Mouse (Mus musculus) neural tube, embryonic 15.5 days (tissue): ENCODE measurements around the gene Pnkp. TPM values are rescaled to one million over a fixed set of nuclear protein-coding genes. Genes with fewer than 3 reads are reported as not detected.

Experiments used
- ATAC-seq: fragments of 200-750 bp; cut with Nextera tagmentation; 2 replicates; pipeline ENCODE4 v1.8.0; 2017; ENCODE audit warnings: mild to moderate bottlenecking, moderate TSS enrichment, moderate library complexity; ENCODE audit not compliant: low FRiP score
- H3K27ac ChIP-seq: fragments of 300-500 bp; sonication (generic); replicated peaks from 2 replicates; pipeline ENCODE4 v1.5.1; 2015; ENCODE audit warnings: mild to moderate bottlenecking, inconsistent platforms
- H3K27me3 ChIP-seq: fragments of 300-500 bp; sonication (generic); replicated peaks from 2 replicates; pipeline ENCODE4 v1.6.1; 2015; ENCODE audit warnings: inconsistent platforms
- H3K36me3 ChIP-seq: fragments of 300-500 bp; sonication (generic); 2 replicates; pipeline ENCODE4 v1.6.1; 2015; ENCODE audit warnings: inconsistent platforms
- H3K4me1 ChIP-seq: fragments of 300-500 bp; sonication (generic); 2 replicates; pipeline ENCODE4 v1.6.1; 2015; ENCODE audit warnings: inconsistent platforms
- H3K4me2 ChIP-seq: fragments of 300-500 bp; sonication (generic); 2 replicates; pipeline ENCODE4 v1.6.1; 2015; ENCODE audit warnings: inconsistent platforms, mild to moderate bottlenecking, moderate library complexity
- H3K4me3 ChIP-seq: fragments of 300-500 bp; sonication (generic); replicated peaks from 2 replicates; pipeline ENCODE4 v1.5.1; 2015; ENCODE audit warnings: mild to moderate bottlenecking, inconsistent platforms
- H3K9ac ChIP-seq: fragments of 300-500 bp; sonication (generic); replicated peaks from 2 replicates; pipeline ENCODE4 v1.6.1; 2015; ENCODE audit warnings: mild to moderate bottlenecking, inconsistent platforms
- H3K9me3 ChIP-seq: fragments of 300-500 bp; sonication (generic); replicated peaks from 2 replicates; pipeline ENCODE4 v1.6.1; 2016; ENCODE audit warnings: inconsistent platforms
- WGBS: fragments of 180-500 bp; shearing (Covaris S2); methylation state at CpG from one replicate; pipeline ENCODE4 v1.1.7; 2015; ENCODE audit warnings: mixed read lengths; 5-methylcytosine and 5-hydroxymethylcytosine counted together
- polyA plus RNA-seq: library from polyadenylated mRNA; unstranded; fragments of >200 nt; fragmentation: Nextera tagmentation; extraction: Ambion mirVana; gene quantifications from 2 replicates; pipeline ENCODE4 v1.2.1, GENCODE M21; 2015

Pnkp gene
- polyA plus RNA-seq, 1 experiment from 2014 or later, result 29.2 TPM

- H3K27me3 ChIP-seq, result no peaks in the 10 kb centered on the region
- H3K9me3 ChIP-seq, result no peaks in the 10 kb centered on the region
- under 1% methylated on average over 54 of the region's 54 CpGs for WGBS
- peak within 1 kb of the TSS; percentile 82 for H3K4me3 ChIP-seq
- H3K9ac ChIP-seq, result peak within 1 kb of the TSS; percentile 80
- peak within 1 kb of the TSS; percentile 100 for H3K27ac ChIP-seq
- peaks cover 51% of the 10 kb centered on the region for H3K4me1 ChIP-seq
- peak within 1 kb of the TSS; percentile 75 for H3K4me2 ChIP-seq
- peak; percentile 88 for ATAC-seq
- H3K36me3 ChIP-seq, result peaks cover 41% of the 10 kb centered on the region
Observed at GRCm38 (mm10) chr7:44848561-44849415, 8.2 kb upstream of the Pnkp start, which contains the start of the genes Akt1s1 and Tbc1d17. TSS of gene Akt1s1 (plus strand) at chr7:44848991. TSS of gene Tbc1d17 (minus strand) at chr7:44849079.

- Histone ChIP-seq H3K36me3 (peaks cover 34% of the 10 kb centered on the region), H3K4me2 (peak overlapping the region; percentile 75), H3K4me1 (peaks cover 58% of the 10 kb centered on the region), H3K9ac (peak overlapping the region; percentile 80), H3K4me3 (peak overlapping the region; percentile 82), H3K27me3 (no peaks in the 10 kb centered on the region), H3K27ac (peak overlapping the region; percentile 100), H3K9me3 (no peaks in the 10 kb centered on the region)
- ATAC-seq, result peak; percentile 80
- 1% methylated on average over 41 of the region's 41 CpGs for WGBS
Observed at GRCm38 (mm10) chr7:44849416-44850111, 7.4 kb upstream of the Pnkp start.

DNA sequence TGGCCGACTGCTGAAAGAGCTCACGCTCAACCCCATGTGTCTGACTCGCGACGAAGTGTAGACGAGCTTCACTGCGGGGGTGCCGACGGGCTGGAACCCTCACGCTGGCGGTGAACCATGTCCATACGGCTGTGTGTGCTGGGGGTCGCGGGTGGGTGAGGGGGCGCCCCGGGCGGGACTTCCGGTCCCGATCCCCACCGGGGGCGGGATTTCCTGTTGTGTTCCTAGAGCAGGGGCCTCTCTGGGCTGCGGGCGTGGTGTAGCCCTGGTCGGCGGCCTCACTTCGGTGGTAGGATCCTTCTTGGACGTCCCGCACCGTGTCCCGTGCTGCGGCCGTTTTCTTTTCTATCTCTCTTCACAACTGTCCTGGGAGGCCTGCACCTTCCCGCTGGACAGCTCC is 6.8 kb upstream of the Pnkp start:
- peak overlapping the region; percentile 75 for H3K4me2 ChIP-seq
- ATAC-seq, result peak; percentile 53
- no peaks in the 10 kb centered on the region for H3K9me3 ChIP-seq
- peak overlapping the region; percentile 100 for H3K27ac ChIP-seq
- no peaks in the 10 kb centered on the region for H3K27me3 ChIP-seq
- H3K4me1 ChIP-seq, result peaks cover 64% of the 10 kb centered on the region
- H3K36me3 ChIP-seq, result peaks cover 28% of the 10 kb centered on the region
- peak overlapping the region; percentile 82 for H3K4me3 ChIP-seq
- H3K9ac ChIP-seq, result peak overlapping the region; percentile 80
- WGBS, result under 1% methylated on average over 33 of the region's 33 CpGs

DNA sequence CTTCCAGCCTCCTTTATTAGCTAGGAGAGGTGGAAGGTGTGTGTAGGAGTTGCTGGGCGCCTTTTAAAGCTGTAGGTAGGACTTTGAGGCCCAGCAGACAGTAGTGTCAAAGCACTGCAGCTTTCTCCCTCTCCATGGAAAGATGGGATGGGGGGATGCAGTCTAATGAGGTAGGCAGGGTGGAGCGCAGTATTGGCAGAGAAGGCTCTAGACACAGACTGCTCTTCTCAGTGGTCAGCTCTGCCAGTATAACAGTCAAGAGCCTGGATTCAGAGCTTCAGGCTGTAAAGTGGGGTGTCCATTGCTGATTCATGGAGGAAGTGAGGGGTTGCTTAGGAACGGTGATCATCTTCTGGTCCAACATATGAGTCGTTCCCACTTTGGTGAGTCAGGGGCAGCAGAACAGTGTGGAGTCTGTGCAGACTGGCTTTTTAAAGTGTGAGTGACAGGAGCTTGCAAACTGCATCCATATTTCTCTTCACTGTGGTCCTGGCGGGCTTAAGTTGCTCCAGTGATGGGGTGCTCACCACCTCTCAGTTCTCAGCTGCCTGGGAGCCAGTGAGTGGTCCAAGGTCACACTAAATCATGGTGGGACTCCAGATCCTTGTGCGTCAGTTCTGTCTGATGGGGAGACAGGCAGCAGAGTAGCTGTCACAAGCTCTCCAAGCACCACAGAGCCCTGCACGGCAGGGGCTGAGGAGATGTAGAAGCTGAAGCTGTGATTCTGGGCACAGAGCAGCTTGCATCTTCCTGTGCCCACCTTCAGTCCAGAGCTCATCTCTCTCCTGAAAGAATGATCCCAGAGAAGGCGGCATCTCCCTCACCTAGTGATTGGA is 5.9 kb upstream of the Pnkp start:
- Histone ChIP-seq H3K36me3 (peaks cover 19% of the 10 kb centered on the region), H3K4me3 (peak overlapping the region; percentile 82), H3K9ac (peak overlapping the region; percentile 80), H3K4me1 (peaks cover 70% of the 10 kb centered on the region), H3K27ac (peak overlapping the region; percentile 100), H3K27me3 (no peaks in the 10 kb centered on the region), H3K4me2 (peak overlapping the region; percentile 75), H3K9me3 (no peaks in the 10 kb centered on the region)
- no peak for ATAC-seq
- WGBS, result 84% methylated on average over 8 of the region's 8 CpGs

GRCm38 (mm10) chr7:44851625-44852234 is 5.2 kb upstream of the Pnkp start:
- no peak overlapping the region; the same call in 1 of the 2 replicates for H3K9ac ChIP-seq
- H3K4me2 ChIP-seq, result 0 out of 2 replicates have a peak overlapping the region, but pooled peaks have one; percentile 75
- peaks cover 12% of the 10 kb centered on the region for H3K36me3 ChIP-seq
- H3K27ac ChIP-seq, result no peak overlapping the region
- WGBS, result 93% methylated on average over 12 of the region's 12 CpGs
- no peak overlapping the region for H3K4me3 ChIP-seq
- H3K4me1 ChIP-seq, result peaks cover 73% of the 10 kb centered on the region
- no peaks in the 10 kb centered on the region for H3K9me3 ChIP-seq
- no peak for ATAC-seq
- H3K27me3 ChIP-seq, result no peaks in the 10 kb centered on the region

- no peak for ATAC-seq
- Histone ChIP-seq H3K36me3 (peaks cover 10% of the 10 kb centered on the region; the same call in 1 of the 2 replicates), H3K4me2 (no peak overlapping the region), H3K9ac (no peak overlapping the region), H3K4me1 (peaks cover 69% of the 10 kb centered on the region), H3K27me3 (no peaks in the 10 kb centered on the region), H3K27ac (no peak overlapping the region), H3K4me3 (no peak overlapping the region; the same call in 1 of the 2 replicates), H3K9me3 (no peaks in the 10 kb centered on the region)
- 93% methylated on average over 36 of the region's 36 CpGs for WGBS
Observed at GRCm38 (mm10) chr7:44852259-44853027, 4.5 kb upstream of the Pnkp start.

DNA sequence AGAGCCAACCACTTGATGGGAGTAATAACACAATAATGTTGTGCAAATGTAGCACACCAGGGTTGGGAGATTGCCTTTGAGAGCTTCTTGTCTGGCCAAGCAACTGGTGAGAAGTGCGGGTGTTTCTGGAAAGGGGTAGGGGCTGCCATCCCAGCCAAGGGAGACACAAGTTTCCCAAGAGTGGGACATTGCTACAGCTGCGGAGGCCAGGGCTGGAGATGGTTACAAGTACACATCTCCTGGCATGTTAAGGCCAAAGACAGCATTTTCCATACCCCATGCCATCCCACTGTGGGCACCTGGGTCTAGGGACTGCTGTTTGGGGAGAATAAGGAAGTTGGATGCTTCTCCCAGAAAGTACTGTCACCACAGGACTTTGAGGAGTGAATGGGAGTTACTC is 3.9 kb upstream of the Pnkp start:
- Histone ChIP-seq H3K4me3 (no peak overlapping the region), H3K9me3 (no peaks in the 10 kb centered on the region), H3K27me3 (no peaks in the 10 kb centered on the region), H3K27ac (no peak overlapping the region), H3K4me1 (peaks cover 68% of the 10 kb centered on the region), H3K36me3 (peaks cover 10% of the 10 kb centered on the region; the same call in 1 of the 2 replicates), H3K4me2 (0 out of 2 replicates have a peak overlapping the region, but pooled peaks have one; percentile 70), H3K9ac (no peak overlapping the region)
- no peak for ATAC-seq
- WGBS, result 92% methylated on average over 2 of the region's 2 CpGs

- no peaks in the 10 kb centered on the region for H3K27me3 ChIP-seq
- H3K27ac ChIP-seq, result peak overlapping the region; percentile 91
- ATAC-seq, result no peak
- H3K4me3 ChIP-seq, result peak overlapping the region; percentile 45
- peak overlapping the region; percentile 70 for H3K4me2 ChIP-seq
- H3K9me3 ChIP-seq, result no peaks in the 10 kb centered on the region
- WGBS, result 31% methylated on average over 26 of the region's 26 CpGs
- peaks cover 74% of the 10 kb centered on the region for H3K4me1 ChIP-seq
- H3K9ac ChIP-seq, result peak overlapping the region; percentile 58
- peaks cover 10% of the 10 kb centered on the region; the same call in 1 of the 2 replicates for H3K36me3 ChIP-seq
Observed at GRCm38 (mm10) chr7:44853596-44854355, 3.2 kb upstream of the Pnkp start.

DNA sequence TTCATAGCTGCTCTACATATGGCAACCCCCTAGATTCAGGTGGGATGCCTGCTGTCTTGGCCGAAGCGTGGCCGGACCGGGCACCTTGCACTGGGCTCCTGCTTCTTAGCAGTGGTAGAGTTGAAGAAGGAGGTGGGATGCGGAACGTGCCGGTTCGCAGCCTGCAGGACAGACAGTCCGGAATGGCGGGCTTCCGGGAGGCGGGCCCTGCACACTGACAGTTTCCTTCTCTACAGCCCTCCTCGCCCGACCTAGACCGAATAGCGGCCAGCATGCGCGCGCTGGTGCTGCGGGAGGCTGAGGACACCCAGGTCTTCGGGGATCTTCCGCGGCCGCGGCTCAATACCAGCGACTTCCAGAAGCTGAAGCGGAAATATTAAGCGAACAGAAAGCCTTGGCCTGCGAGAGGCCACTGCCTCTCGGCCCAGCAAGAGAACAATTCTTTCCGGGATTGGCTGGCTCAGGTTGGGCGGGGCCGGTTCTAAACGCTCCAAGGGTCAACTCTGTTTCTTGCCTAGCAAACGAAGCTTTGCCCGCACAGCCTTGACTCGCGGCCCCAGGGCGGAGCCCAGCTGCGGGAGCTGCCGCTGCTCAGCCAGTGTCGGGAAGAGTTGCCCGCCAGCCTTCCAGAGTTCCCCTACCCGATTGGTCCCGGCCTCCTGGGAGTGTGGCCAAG is 2.4 kb upstream of the Pnkp start:
- Histone ChIP-seq H3K4me1 (peaks cover 79% of the 10 kb centered on the region), H3K27ac (peak overlapping the region; percentile 91), H3K4me2 (peak overlapping the region; percentile 70), H3K9me3 (no peaks in the 10 kb centered on the region), H3K4me3 (peak overlapping the region; percentile 45), H3K36me3 (peaks cover 10% of the 10 kb centered on the region; the same call in 1 of the 2 replicates), H3K27me3 (no peaks in the 10 kb centered on the region), H3K9ac (peak overlapping the region; percentile 58)
- 2% methylated on average over 45 of the region's 45 CpGs for WGBS
- no peak for ATAC-seq
